Mouse (Mus musculus) spleen, adult 2 months (tissue): ENCODE results near the gene Kat2b.

Source experiments
- CTCF ChIP-seq: fragments of 200-500 bp; IDR thresholded peaks from 2 replicates; pipeline ENCODE4 v1.5.1; 2011; ENCODE audit warnings: mild to moderate bottlenecking, inconsistent platforms; ENCODE audit not compliant: insufficient read depth, insufficient read length, insufficient replicate concordance; ENCODE audit errors: extremely low read depth
- POLR2A ChIP-seq: fragments of 200-500 bp; IDR thresholded peaks from 2 replicates; pipeline ENCODE4 v1.6.1; 2011; ENCODE audit warnings: low read depth, low read length, inconsistent platforms

- TF ChIP-seq CTCF (no peak), POLR2A (no peak)
Measured at GRCm38 (mm10) chr17:53664703-53665382, 98.2 kb downstream of the Kat2b start.
